Mouse (Mus musculus): ENCODE measurements around the gene Rwdd3. TPM values are rescaled to one million over a fixed set of nuclear protein-coding genes. Genes with fewer than 3 reads are reported as not detected.

Rwdd3 gene
- polyA plus RNA-seq, 1 experiment from 2014 or later: 2.6 TPM

GRCm38 (mm10) chr3:121189199-121189598 is 17.7 kb upstream of the Rwdd3 start:
- Histone ChIP-seq H3K9me3 (ENCODE audit: control insufficient read depth, low read length) (no peaks in the 10 kb centered on the region), H3K27ac (ENCODE audit: low read depth, low read length) (no peak overlapping the region), H3K4me3 (ENCODE audit: low read depth, low read length) (no peak overlapping the region), H3K27me3 (ENCODE audit: control insufficient read depth, insufficient read depth, low read length) (no peaks in the 10 kb centered on the region), H3K4me2 (ENCODE audit: low read depth) (no peak overlapping the region), H3K36me3 (ENCODE audit: control insufficient read depth, insufficient read depth, low read length) (no peaks in the 10 kb centered on the region), H3K4me1 (ENCODE audit: control insufficient read depth, insufficient read depth, low read length) (no peaks in the 10 kb centered on the region), H3K9ac (ENCODE audit: low read length) (no peak overlapping the region)
- 92% methylated on average over 2 of the region's 2 CpGs for WGBS
- no peak for ATAC-seq (ENCODE audit: insufficient read depth, low FRiP score, low TSS enrichment)
- DNase-seq (ENCODE audit: low spot score): no peak

DNA sequence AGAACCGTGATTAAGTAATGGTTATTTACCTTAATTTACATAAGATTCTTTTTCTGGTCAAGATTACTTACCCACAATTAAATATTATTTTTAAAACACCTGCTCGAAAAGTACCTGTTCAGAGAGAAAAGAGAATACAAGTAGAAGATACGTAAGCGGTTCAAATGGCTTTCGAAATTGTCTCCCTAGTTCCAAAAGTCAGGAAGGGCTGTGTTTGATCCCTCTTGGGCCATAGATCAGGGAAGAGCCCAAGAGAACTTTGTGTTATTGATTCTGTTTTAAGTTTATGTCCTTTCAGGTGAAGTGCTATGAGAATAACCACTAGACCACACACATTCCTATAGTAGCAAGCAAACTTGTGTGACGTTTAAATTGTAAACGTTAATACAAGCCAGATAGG is 16.0 kb upstream of the Rwdd3 start:
- 92% methylated on average over 7 of the region's 7 CpGs for WGBS
- no peak overlapping the region for H3K4me2 ChIP-seq (ENCODE audit: low read depth)
- DNase-seq (ENCODE audit: low spot score) (no peak), ATAC-seq (ENCODE audit: insufficient read depth, low FRiP score, low TSS enrichment) (no peak)
- no peak overlapping the region for H3K4me3 ChIP-seq (ENCODE audit: low read depth, low read length)
- no peaks in the 10 kb centered on the region for H3K27me3 ChIP-seq (ENCODE audit: control insufficient read depth, insufficient read depth, low read length)
- no peak overlapping the region for H3K9ac ChIP-seq (ENCODE audit: low read length)
- no peaks in the 10 kb centered on the region for H3K4me1 ChIP-seq (ENCODE audit: control insufficient read depth, insufficient read depth, low read length)
- H3K9me3 ChIP-seq (ENCODE audit: control insufficient read depth, low read length): no peaks in the 10 kb centered on the region
- H3K27ac ChIP-seq (ENCODE audit: low read depth, low read length): no peak overlapping the region
- H3K36me3 ChIP-seq (ENCODE audit: control insufficient read depth, insufficient read depth, low read length): no peaks in the 10 kb centered on the region

- H3K27me3 ChIP-seq (ENCODE audit: control insufficient read depth, insufficient read depth, low read length): no peaks in the 10 kb centered on the region
- no peak for DNase-seq (ENCODE audit: low spot score)
- 92% methylated on average over 3 of the region's 3 CpGs for WGBS
- no peaks in the 10 kb centered on the region for H3K36me3 ChIP-seq (ENCODE audit: control insufficient read depth, insufficient read depth, low read length)
- no peak overlapping the region for H3K4me2 ChIP-seq (ENCODE audit: low read depth)
- H3K27ac ChIP-seq (ENCODE audit: low read depth, low read length): no peak overlapping the region
- H3K4me1 ChIP-seq (ENCODE audit: control insufficient read depth, insufficient read depth, low read length): no peaks in the 10 kb centered on the region
- no peaks in the 10 kb centered on the region for H3K9me3 ChIP-seq (ENCODE audit: control insufficient read depth, low read length)
- no peak for ATAC-seq (ENCODE audit: insufficient read depth, low FRiP score, low TSS enrichment)
- H3K9ac ChIP-seq (ENCODE audit: low read length): no peak overlapping the region
- no peak overlapping the region for H3K4me3 ChIP-seq (ENCODE audit: low read depth, low read length)
Observed at GRCm38 (mm10) chr3:121186925-121187324, 15.4 kb upstream of the Rwdd3 start.

DNA sequence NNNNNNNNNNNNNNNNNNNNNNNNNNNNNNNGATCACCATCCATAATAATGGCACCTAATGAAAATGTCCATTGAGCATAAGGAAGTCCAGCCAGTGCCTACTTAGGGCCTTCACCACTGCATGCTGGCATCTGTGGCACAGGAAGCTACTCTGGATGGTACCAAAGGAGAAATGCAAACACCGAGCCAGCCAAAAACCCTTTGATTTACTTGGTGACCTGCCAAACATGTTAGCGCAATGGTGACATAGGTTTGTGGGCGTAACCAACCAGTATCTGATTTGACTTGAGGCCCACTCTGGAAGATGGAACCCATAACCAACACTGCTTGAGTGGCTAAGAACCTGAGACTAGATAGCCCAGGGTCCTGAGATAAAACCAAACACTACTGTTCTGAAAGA is 13.7 kb upstream of the Rwdd3 start:
- H3K27ac ChIP-seq (ENCODE audit: low read depth, low read length): no peak overlapping the region
- no peak for DNase-seq (ENCODE audit: low spot score)
- H3K4me3 ChIP-seq (ENCODE audit: low read depth, low read length): no peak overlapping the region
- no peaks in the 10 kb centered on the region for H3K36me3 ChIP-seq (ENCODE audit: control insufficient read depth, insufficient read depth, low read length)
- no peaks in the 10 kb centered on the region for H3K27me3 ChIP-seq (ENCODE audit: control insufficient read depth, insufficient read depth, low read length)
- ATAC-seq (ENCODE audit: insufficient read depth, low FRiP score, low TSS enrichment): no peak
- H3K9ac ChIP-seq (ENCODE audit: low read length): no peak overlapping the region
- H3K4me1 ChIP-seq (ENCODE audit: control insufficient read depth, insufficient read depth, low read length): no peaks in the 10 kb centered on the region
- H3K4me2 ChIP-seq (ENCODE audit: low read depth): no peak overlapping the region
- H3K9me3 ChIP-seq (ENCODE audit: control insufficient read depth, low read length): no peaks in the 10 kb centered on the region
- WGBS: 89% methylated on average over 3 of the region's 3 CpGs

- no peak overlapping the region for H3K4me2 ChIP-seq (ENCODE audit: low read depth)
- no peaks in the 10 kb centered on the region for H3K9me3 ChIP-seq (ENCODE audit: control insufficient read depth, low read length)
- no peak overlapping the region for H3K27ac ChIP-seq (ENCODE audit: low read depth, low read length)
- DNase-seq (ENCODE audit: low spot score) (no peak), ATAC-seq (ENCODE audit: insufficient read depth, low FRiP score, low TSS enrichment) (no peak)
- H3K4me1 ChIP-seq (ENCODE audit: control insufficient read depth, insufficient read depth, low read length): no peaks in the 10 kb centered on the region
- no peaks in the 10 kb centered on the region for H3K27me3 ChIP-seq (ENCODE audit: control insufficient read depth, insufficient read depth, low read length)
- no peaks in the 10 kb centered on the region for H3K36me3 ChIP-seq (ENCODE audit: control insufficient read depth, insufficient read depth, low read length)
- no peak overlapping the region for H3K9ac ChIP-seq (ENCODE audit: low read length)
- no peak overlapping the region for H3K4me3 ChIP-seq (ENCODE audit: low read depth, low read length)
- WGBS: 78% methylated on average over 1 of the region's 1 CpGs
Observed at GRCm38 (mm10) chr3:121176011-121176410, 4.5 kb upstream of the Rwdd3 start.

- no peak overlapping the region for H3K27ac ChIP-seq (ENCODE audit: low read depth, low read length)
- H3K4me1 ChIP-seq (ENCODE audit: control insufficient read depth, insufficient read depth, low read length): no peaks in the 10 kb centered on the region
- ATAC-seq (ENCODE audit: insufficient read depth, low FRiP score, low TSS enrichment) (no peak), DNase-seq (ENCODE audit: low spot score) (no peak)
- H3K9ac ChIP-seq (ENCODE audit: low read length): no peak overlapping the region
- no peaks in the 10 kb centered on the region for H3K27me3 ChIP-seq (ENCODE audit: control insufficient read depth, insufficient read depth, low read length)
- no peaks in the 10 kb centered on the region for H3K9me3 ChIP-seq (ENCODE audit: control insufficient read depth, low read length)
- no peaks in the 10 kb centered on the region for H3K36me3 ChIP-seq (ENCODE audit: control insufficient read depth, insufficient read depth, low read length)
- H3K4me2 ChIP-seq (ENCODE audit: low read depth): no peak overlapping the region
- WGBS: 82% methylated on average over 9 of the region's 9 CpGs
- H3K4me3 ChIP-seq (ENCODE audit: low read depth, low read length): no peak overlapping the region
Observed at GRCm38 (mm10) chr3:121174248-121174945, 2.9 kb upstream of the Rwdd3 start.

DNA sequence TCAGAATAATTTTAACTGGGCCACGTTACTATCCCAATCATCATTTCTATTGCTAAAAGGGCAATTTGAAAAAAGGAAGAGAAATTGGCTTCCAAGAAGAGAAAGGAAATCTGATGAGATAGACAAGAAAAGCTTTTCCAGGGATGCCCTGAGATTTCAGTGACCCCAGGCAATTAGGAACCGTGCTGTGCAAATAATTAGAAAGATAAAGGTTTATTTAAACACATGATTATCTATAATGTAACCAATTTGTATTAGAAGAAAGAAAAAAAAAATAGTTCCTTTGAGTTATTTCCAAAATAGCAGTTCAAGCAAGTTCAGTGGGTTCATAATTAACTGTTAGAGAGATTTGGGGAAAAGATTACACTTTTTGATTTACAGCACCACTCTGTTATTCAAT is 1.2 kb upstream of the Rwdd3 start:
- no peaks in the 10 kb centered on the region for H3K4me1 ChIP-seq (ENCODE audit: control insufficient read depth, insufficient read depth, low read length)
- DNase-seq (ENCODE audit: low spot score) (no peak), ATAC-seq (ENCODE audit: insufficient read depth, low FRiP score, low TSS enrichment) (no peak)
- no peak overlapping the region for H3K4me2 ChIP-seq (ENCODE audit: low read depth)
- H3K27ac ChIP-seq (ENCODE audit: low read depth, low read length): no peak overlapping the region
- H3K9ac ChIP-seq (ENCODE audit: low read length): no peak overlapping the region
- WGBS: 92% methylated on average over 2 of the region's 2 CpGs
- H3K36me3 ChIP-seq (ENCODE audit: control insufficient read depth, insufficient read depth, low read length): no peaks in the 10 kb centered on the region
- H3K9me3 ChIP-seq (ENCODE audit: control insufficient read depth, low read length): no peaks in the 10 kb centered on the region
- H3K27me3 ChIP-seq (ENCODE audit: control insufficient read depth, insufficient read depth, low read length): no peaks in the 10 kb centered on the region
- H3K4me3 ChIP-seq (ENCODE audit: low read depth, low read length): no peak overlapping the region

DNA sequence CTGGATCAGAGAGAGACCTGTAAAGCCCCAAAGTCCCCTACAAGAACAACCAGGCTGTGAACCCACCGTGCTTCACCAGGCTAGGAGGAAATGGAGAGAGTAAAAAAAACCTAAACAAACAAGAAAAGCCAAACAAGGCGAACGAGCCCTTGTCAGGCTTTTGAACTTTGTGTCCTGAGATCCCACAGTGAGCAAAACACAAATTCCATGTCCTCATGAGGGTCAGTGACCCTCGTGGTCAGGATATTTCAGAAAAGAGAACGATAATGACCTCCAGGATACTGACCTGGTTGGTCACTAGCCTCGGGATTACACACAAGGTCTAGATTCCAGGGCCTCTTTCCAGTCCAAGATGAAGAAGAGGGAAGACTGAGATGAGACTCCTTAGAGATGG is 374 bp upstream of the Rwdd3 start:
- no peak overlapping the region for H3K9ac ChIP-seq (ENCODE audit: low read length)
- no peak for ATAC-seq (ENCODE audit: insufficient read depth, low FRiP score, low TSS enrichment)

GRCm38 (mm10) chr3:121170631-121171030 is 864 bp downstream of the Rwdd3 start:
- H3K9me3 ChIP-seq (ENCODE audit: control insufficient read depth, low read length): no peaks in the 10 kb centered on the region
- no peaks in the 10 kb centered on the region for H3K27me3 ChIP-seq (ENCODE audit: control insufficient read depth, insufficient read depth, low read length)
- H3K9ac ChIP-seq (ENCODE audit: low read length): no peak overlapping the region
- H3K4me3 ChIP-seq (ENCODE audit: low read depth, low read length): no peak overlapping the region
- no peak for DNase-seq (ENCODE audit: low spot score)
- no peaks in the 10 kb centered on the region for H3K4me1 ChIP-seq (ENCODE audit: control insufficient read depth, insufficient read depth, low read length)
- H3K4me2 ChIP-seq (ENCODE audit: low read depth): peak overlapping the region; percentile 72; the same call in 1 of the 2 replicates
- ATAC-seq (ENCODE audit: insufficient read depth, low FRiP score, low TSS enrichment): 0 out of 2 replicates have a peak, but pooled peaks have one; percentile 8
- no peaks in the 10 kb centered on the region for H3K36me3 ChIP-seq (ENCODE audit: control insufficient read depth, insufficient read depth, low read length)
- 60% methylated on average over 7 of the region's 7 CpGs for WGBS
- H3K27ac ChIP-seq (ENCODE audit: low read depth, low read length): no peak overlapping the region

More for the DNA sequence above, 374 bp upstream of the Rwdd3 start:
- Histone ChIP-seq H3K27ac (ENCODE audit: low read depth, low read length) (no peak overlapping the region), H3K36me3 (ENCODE audit: control insufficient read depth, insufficient read depth, low read length) (no peaks in the 10 kb centered on the region), H3K4me2 (ENCODE audit: low read depth) (peak overlapping the region; percentile 72), H3K4me3 (ENCODE audit: low read depth, low read length) (no peak overlapping the region; the same call in 1 of the 2 replicates), H3K4me1 (ENCODE audit: control insufficient read depth, insufficient read depth, low read length) (no peaks in the 10 kb centered on the region), H3K27me3 (ENCODE audit: control insufficient read depth, insufficient read depth, low read length) (no peaks in the 10 kb centered on the region), H3K9me3 (ENCODE audit: control insufficient read depth, low read length) (no peaks in the 10 kb centered on the region)
- 57% methylated on average over 6 of the region's 6 CpGs for WGBS
- no peak for DNase-seq (ENCODE audit: low spot score)
